Mouse (Mus musculus): Measurements from ENCODE around the gene Wdr45b. TPM values are rescaled to one million over a fixed set of nuclear protein-coding genes. Genes with fewer than 3 reads are reported as not detected.

The Wdr45b gene
- polyA plus RNA-seq, 1 experiment from 2014 or later = 108 TPM

- 90% methylated on average over 8 of the region's 8 CpGs for WGBS
- Histone ChIP-seq H3K27ac (replicated peaks; ENCODE audit: low read depth, low read length) (no peak overlapping the region), H3K4me1 (ENCODE audit: control insufficient read depth, insufficient read depth, low read length) (no peaks in the 10 kb centered on the region), H3K36me3 (ENCODE audit: control insufficient read depth, insufficient read depth, low read length) (peaks cover 7% of the 10 kb centered on the region), H3K27me3 (replicated peaks; ENCODE audit: control insufficient read depth, insufficient read depth, low read length) (no peaks in the 10 kb centered on the region), H3K9me3 (ENCODE audit: control insufficient read depth, low read length) (no peaks in the 10 kb centered on the region), H3K4me3 (ENCODE audit: low read depth, low read length) (no peak overlapping the region), H3K9ac (ENCODE audit: low read depth, low read length) (no peak overlapping the region), H3K4me2 (ENCODE audit: low read depth, low read length) (no peak overlapping the region)
- no peak for DNase-seq (ENCODE audit: low spot score)
- no peak for ATAC-seq (ENCODE audit: low read depth)
Observed at GRCm38 (mm10) chr11:121277516-121277915, 76.7 kb downstream of the Wdr45b start.

Small RNA genes within 50 kb of the gene (microRNA-seq; reads per million reads assigned to microRNA genes)
- not detected for gene Mir7236 (ENCODE audit: borderline number of aligned reads)

Other genes with a start within 250 kb of the Wdr45b start
- gene Tex19.2, start 235.8 kb downstream of the Wdr45b start, polyA plus RNA-seq (2014; fragmentation: Nextera tagmentation; extraction: Ambion mirVana) = not detected in 2 replicates
- gene Tex19.1, start 208.3 kb downstream of the Wdr45b start, polyA plus RNA-seq (2014; fragmentation: Nextera tagmentation; extraction: Ambion mirVana) = not detected in 2 replicates
- 1.2 and 1.6 TPM in 2 replicates for gene Uts2r, start 194.2 kb downstream of the Wdr45b start, polyA plus RNA-seq (2014; fragmentation: Nextera tagmentation; extraction: Ambion mirVana)
- 7.3 and 9.0 TPM in 2 replicates for gene Hexdc, start 150.0 kb downstream of the Wdr45b start, polyA plus RNA-seq (2014; fragmentation: Nextera tagmentation; extraction: Ambion mirVana)
- gene Ogfod3, start 149.7 kb downstream of the Wdr45b start, polyA plus RNA-seq (2014; fragmentation: Nextera tagmentation; extraction: Ambion mirVana) = 23.4 and 25.4 TPM in 2 replicates
- gene Cybc1, start 125.1 kb downstream of the Wdr45b start, polyA plus RNA-seq (2014; fragmentation: Nextera tagmentation; extraction: Ambion mirVana) = 40.0 and 42.3 TPM in 2 replicates
- gene Narf, start 117.2 kb downstream of the Wdr45b start, polyA plus RNA-seq (2014; fragmentation: Nextera tagmentation; extraction: Ambion mirVana) = 42.1 and 43.8 TPM in 2 replicates
- gene Foxk2, start 94.5 kb downstream of the Wdr45b start, polyA plus RNA-seq (2014; fragmentation: Nextera tagmentation; extraction: Ambion mirVana) = 9.9 and 10.2 TPM in 2 replicates
- gene Rab40b, start 33.8 kb upstream of the Wdr45b start, polyA plus RNA-seq (2014; fragmentation: Nextera tagmentation; extraction: Ambion mirVana) = 34.7 and 43.7 TPM in 2 replicates
- 5.4 and 6.6 TPM in 2 replicates for gene Fn3krp, start 67.0 kb upstream of the Wdr45b start, polyA plus RNA-seq (2014; fragmentation: Nextera tagmentation; extraction: Ambion mirVana)
- 2.4 and 3.7 TPM in 2 replicates for gene Fn3k, start 80.5 kb upstream of the Wdr45b start, polyA plus RNA-seq (2014; fragmentation: Nextera tagmentation; extraction: Ambion mirVana)
- gene Tbcd, start 97.5 kb upstream of the Wdr45b start, polyA plus RNA-seq (2014; fragmentation: Nextera tagmentation; extraction: Ambion mirVana) = 38.8 and 40.3 TPM in 2 replicates
- 9.9 and 12.4 TPM in 2 replicates for gene Zfp750, start 164.9 kb upstream of the Wdr45b start, polyA plus RNA-seq (2014; fragmentation: Nextera tagmentation; extraction: Ambion mirVana)